Mouse (Mus musculus) heart, adult 2 months (tissue): ENCODE measurements around the gene Slc24a3. TPM values are rescaled to one million over a fixed set of nuclear protein-coding genes. Genes with fewer than 3 reads are reported as not detected.

ENCODE experiments used
- DNase-seq, 2 experiments: peaks; one replicate each; pipeline ENCODE4 v3.0.0; 2021
- H3K27ac ChIP-seq: fragments of 200-600 bp; 2 replicates; pipeline ENCODE4 v1.8.1; 2022
- H3K27me3 ChIP-seq: fragments of 200-500 bp; 2 replicates; pipeline ENCODE4 v1.6.1; 2012; ENCODE audit warnings: mild to moderate bottlenecking, low read length, inconsistent platforms, mixed read lengths; ENCODE audit not compliant: control insufficient read depth, insufficient read depth
- H3K36me3 ChIP-seq: fragments of 200-500 bp; 2 replicates; pipeline ENCODE4 v1.6.1; 2012; ENCODE audit warnings: low read length, inconsistent platforms; ENCODE audit not compliant: control insufficient read depth, insufficient read depth
- H3K4me1 ChIP-seq: fragments of 200-500 bp; 2 replicates; pipeline ENCODE4 v1.6.1; 2011; ENCODE audit warnings: low read length; ENCODE audit not compliant: control insufficient read depth, insufficient read depth
- H3K4me3 ChIP-seq: fragments of 200-600 bp; 2 replicates; pipeline ENCODE4 v1.8.1; 2022
- H3K79me2 ChIP-seq: fragments of 200-500 bp; replicated peaks from 2 replicates; pipeline ENCODE4 v1.6.1; 2012; ENCODE audit warnings: mild to moderate bottlenecking, inconsistent platforms, low read length, moderate library complexity, mixed read lengths; ENCODE audit not compliant: control insufficient read depth, insufficient read depth
- H3K9ac ChIP-seq: fragments of 200-500 bp; 2 replicates; pipeline ENCODE4 v1.6.1; 2012; ENCODE audit warnings: low read depth, mild to moderate bottlenecking, control low read depth, inconsistent platforms, low read length, mixed read lengths
- CTCF ChIP-seq: fragments of 200-600 bp; IDR thresholded peaks from 2 replicates; pipeline ENCODE4 v1.8.1; 2022; ENCODE audit warnings: antibody characterized with exemption, mild to moderate bottlenecking, moderate library complexity
- EP300 ChIP-seq: fragments of 200-500 bp; IDR thresholded peaks from 2 replicates; pipeline ENCODE4 v1.6.1; 2011; ENCODE audit warnings: low read depth, low read length, control low read depth; ENCODE audit not compliant: insufficient read depth
- POLR2A ChIP-seq: fragments of 200-500 bp; IDR thresholded peaks from 2 replicates; pipeline ENCODE4 v1.6.1; 2011; ENCODE audit warnings: mild to moderate bottlenecking, low read depth, low read length, control low read depth; ENCODE audit not compliant: insufficient read depth
- WGBS: fragments of 180-500 bp; shearing (Covaris S2); methylation state at CpG from one replicate; pipeline ENCODE4 v1.1.7; 2018; 5-methylcytosine and 5-hydroxymethylcytosine counted together
- intact Hi-C: fragments of 180-260 bp; cut with DNase I; formaldehyde crosslinking; loops from one replicate; pipeline ENCODE4 v1.15.1; 2025
- polyA plus RNA-seq: library from polyadenylated mRNA; depleted of rRNA; stranded (reverse); fragments of >200 nt; gene quantifications from 2 replicates; pipeline ENCODE4 v1.2.3, GENCODE M21; 2012
- total RNA-seq, 2 experiments: library from RNA; stranded (reverse); gene quantifications; 2 replicates each; pipeline ENCODE4 v1.2.3; 2021

Slc24a3 gene
- total and polyA plus RNA-seq, 3 experiments: 2.7 to 3.6 (median 2.8) TPM

DNA sequence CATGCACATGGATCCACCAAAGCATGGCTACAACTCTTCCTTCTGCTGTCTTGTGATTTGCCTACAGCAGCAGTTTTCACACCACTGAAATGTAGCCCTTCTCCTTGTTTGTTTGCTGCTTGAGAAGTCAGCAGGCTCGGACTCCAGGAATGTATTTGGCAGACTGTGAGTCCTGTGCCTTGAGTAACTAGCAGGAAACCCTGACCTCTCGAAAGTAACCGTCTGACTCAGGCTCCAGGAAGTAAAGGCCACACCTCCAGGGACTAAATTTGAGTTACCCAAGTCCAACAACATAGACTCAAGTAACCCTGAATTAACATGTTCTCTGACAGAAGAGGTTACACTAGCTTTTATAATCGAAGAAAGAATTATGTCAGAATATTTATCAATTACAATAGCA is 203.2 kb downstream of the Slc24a3 start:
- no peak overlapping the region for H3K9ac ChIP-seq
- intact Hi-C loops: no loop called here
- TF ChIP-seq CTCF: no peak
- TF ChIP-seq EP300: no peak
- no peak for TF ChIP-seq POLR2A

GRCm38 (mm10) chr2:145373803-145374202 is 206.2 kb downstream of the Slc24a3 start:
- Histone ChIP-seq H3K36me3 (no peaks in the 10 kb centered on the region), H3K9ac (no peak overlapping the region), H3K27ac (no peak overlapping the region), H3K4me3 (no peak overlapping the region), H3K27me3 (no peaks in the 10 kb centered on the region), H3K4me1 (no peaks in the 10 kb centered on the region), H3K79me2 (no peaks in the 10 kb centered on the region)
- TF ChIP-seq POLR2A (no peak), EP300 (no peak), CTCF (no peak)
- intact Hi-C loops: no loop called here
- 87% methylated on average over 5 of the region's 5 CpGs for WGBS
- DNase-seq: no peak

More for the DNA sequence above, 203.2 kb downstream of the Slc24a3 start:
- no peaks in the 10 kb centered on the region for H3K27me3 ChIP-seq
- no peak overlapping the region for H3K27ac ChIP-seq
- no peak overlapping the region for H3K4me3 ChIP-seq
- DNase-seq: peak in 1 of 2 experiments; percentile 11
- WGBS: 41% methylated on average over 4 of the region's 4 CpGs
- no peaks in the 10 kb centered on the region for H3K79me2 ChIP-seq
- H3K36me3 ChIP-seq: no peaks in the 10 kb centered on the region
- no peaks in the 10 kb centered on the region for H3K4me1 ChIP-seq

- 78% methylated on average over 13 of the region's 13 CpGs for WGBS
- DNase-seq: no peak
- Histone ChIP-seq H3K27ac (no peak overlapping the region), H3K27me3 (no peaks in the 10 kb centered on the region), H3K4me3 (no peak overlapping the region), H3K4me1 (no peaks in the 10 kb centered on the region; the same call in 1 of the 2 replicates), H3K36me3 (no peaks in the 10 kb centered on the region), H3K79me2 (no peaks in the 10 kb centered on the region), H3K9ac (no peak overlapping the region)
- TF ChIP-seq POLR2A: no peak
- no peak for TF ChIP-seq EP300
- no peak for TF ChIP-seq CTCF
- intact Hi-C loops: no loop called here
Observed at GRCm38 (mm10) chr2:145382908-145383770, 215.6 kb downstream of the Slc24a3 start.

- intact Hi-C loops: no loop called here
- no peak for TF ChIP-seq CTCF
- TF ChIP-seq EP300: no peak
- no peak for TF ChIP-seq POLR2A
- Histone ChIP-seq H3K4me3 (no peak overlapping the region), H3K27me3 (no peaks in the 10 kb centered on the region), H3K36me3 (no peaks in the 10 kb centered on the region), H3K79me2 (no peaks in the 10 kb centered on the region), H3K27ac (no peak overlapping the region), H3K4me1 (no peaks in the 10 kb centered on the region; the same call in 1 of the 2 replicates), H3K9ac (no peak overlapping the region)
- no peak for DNase-seq
- 90% methylated on average over 2 of the region's 2 CpGs for WGBS
Observed at GRCm38 (mm10) chr2:145384221-145384620, 216.7 kb downstream of the Slc24a3 start.

GRCm38 (mm10) chr2:145385220-145385619 is 217.7 kb downstream of the Slc24a3 start:
- Histone ChIP-seq H3K27ac (no peak overlapping the region), H3K4me3 (no peak overlapping the region), H3K4me1 (no peaks in the 10 kb centered on the region; the same call in 1 of the 2 replicates), H3K27me3 (no peaks in the 10 kb centered on the region), H3K79me2 (no peaks in the 10 kb centered on the region), H3K9ac (no peak overlapping the region), H3K36me3 (no peaks in the 10 kb centered on the region)
- no peak for TF ChIP-seq EP300
- no peak for TF ChIP-seq CTCF
- no peak for TF ChIP-seq POLR2A
- WGBS: 44% methylated on average over 3 of the region's 3 CpGs
- intact Hi-C loops: no loop called here
- DNase-seq: no peak

GRCm38 (mm10) chr2:145385773-145386172 is 218.2 kb downstream of the Slc24a3 start:
- Histone ChIP-seq H3K4me3 (no peak overlapping the region), H3K9ac (no peak overlapping the region), H3K27ac (no peak overlapping the region), H3K36me3 (no peaks in the 10 kb centered on the region), H3K27me3 (no peaks in the 10 kb centered on the region), H3K79me2 (no peaks in the 10 kb centered on the region), H3K4me1 (no peaks in the 10 kb centered on the region; the same call in 1 of the 2 replicates)
- DNase-seq: no peak
- 62% methylated on average over 1 of the region's 1 CpGs for WGBS
- intact Hi-C loops: no loop called here
- TF ChIP-seq CTCF (no peak), POLR2A (no peak), EP300 (no peak)
